8 mouse cellular contexts compared by ENCODE assay signal in the genomic region with DNA sequence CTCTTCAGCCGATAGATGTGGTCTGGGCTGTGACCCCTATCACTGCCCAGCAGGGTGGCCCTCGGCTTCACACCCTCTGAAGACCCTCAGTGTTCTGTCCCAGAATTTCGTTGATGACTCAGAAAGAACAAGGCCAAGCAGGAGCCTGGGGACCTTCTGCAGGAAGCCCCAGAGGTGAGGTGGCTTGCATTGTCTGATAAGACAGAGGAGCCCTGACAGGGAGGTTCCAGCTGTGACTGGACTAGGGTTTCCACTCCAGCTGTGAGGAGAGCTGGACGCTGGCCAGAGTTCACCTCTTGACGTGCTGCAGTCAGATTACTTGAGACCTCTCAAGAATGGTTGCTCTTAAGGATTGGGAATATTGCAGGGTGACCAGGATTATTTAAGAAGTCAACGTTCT. TPM values are rescaled to one million over a fixed set of nuclear protein-coding genes. Genes with fewer than 3 reads are reported as not detected.
DNase-seq lines count a peak whose midpoint lies in the region; ATAC-seq and TF ChIP-seq lines count a peak whose summit lies in the region.

No protein-coding gene starts in this region.

- H3K4me1 ChIP-seq in G1E (ENCODE audit: insufficient read depth, low read depth, low read length) = peaks cover 79% of the 10 kb centered on the region
- peaks cover 51% of the 10 kb centered on the region for H3K4me1 ChIP-seq in heart, embryonic 15.5 days (replicated peaks)
- peaks cover 56% of the 10 kb centered on the region for H3K4me1 ChIP-seq in midbrain, embryonic 15.5 days

- 0 out of 2 replicates have a peak, but pooled peaks have one; percentile 19 for ATAC-seq in G1E (ENCODE audit: extremely low read depth, insufficient number of reproducible peaks, low FRiP score, poor library complexity, severe bottlenecking)
- ATAC-seq in heart, embryonic 15.5 days (replicated peaks; ENCODE audit: insufficient number of reproducible peaks, insufficient read depth, low FRiP score, low read depth) = no peak
- ATAC-seq in midbrain, embryonic 15.5 days (replicated peaks) = no peak
- no peak for ATAC-seq in frontal cortex, adult (ENCODE audit: low TSS enrichment)

- peak overlapping the region; percentile 88; the same call in 1 of the 2 replicates for H3K27ac ChIP-seq in heart, embryonic 15.5 days
- no peak overlapping the region for H3K27ac ChIP-seq in midbrain, embryonic 15.5 days

- H3K9me3 ChIP-seq in G1E (replicated peaks) = no peaks in the 10 kb centered on the region
- no peaks in the 10 kb centered on the region for H3K9me3 ChIP-seq in heart, embryonic 15.5 days (replicated peaks)
- H3K9me3 ChIP-seq in midbrain, embryonic 15.5 days = no peaks in the 10 kb centered on the region

- DNase-seq in 3T3-L1 (ENCODE audit: low read depth, low spot score) (peak; percentile 20), G1E (ENCODE audit: low spot score) (peak; percentile 71), liver (peak; percentile 69)
- DNase-seq in ovary, postnatal 10 days (ENCODE audit: low spot score) = no peak
- DNase-seq in thymus, postnatal 36 days = no peak

- peak overlapping the region; percentile 97 for H3K4me3 ChIP-seq in G1E (ENCODE audit: low read depth, low read length)
- H3K4me3 ChIP-seq in heart, embryonic 15.5 days = peak overlapping the region; percentile 92
- H3K4me3 ChIP-seq in midbrain, embryonic 15.5 days = peak overlapping the region; percentile 80

- H3K4me2 ChIP-seq in heart, embryonic 15.5 days = peak overlapping the region; percentile 87
- H3K4me2 ChIP-seq in midbrain, embryonic 15.5 days = peak overlapping the region; percentile 61

- no peaks in the 10 kb centered on the region; the same call in 1 of the 2 replicates for H3K27me3 ChIP-seq in G1E (ENCODE audit: insufficient read depth, low read length)
- no peaks in the 10 kb centered on the region for H3K27me3 ChIP-seq in heart, embryonic 15.5 days
- H3K27me3 ChIP-seq in midbrain, embryonic 15.5 days (replicated peaks) = no peaks in the 10 kb centered on the region

- H3K9ac ChIP-seq in heart, embryonic 15.5 days = peak overlapping the region; percentile 89
- peak overlapping the region; percentile 64 for H3K9ac ChIP-seq in midbrain, embryonic 15.5 days

- 5% methylated on average over 6 of the region's 6 CpGs for WGBS in heart, embryonic 15.5 days
- WGBS in midbrain, embryonic 15.5 days = 10% methylated on average over 6 of the region's 6 CpGs

- peaks cover 50% of the 10 kb centered on the region for H3K36me3 ChIP-seq in G1E (replicated peaks)
- peaks cover 22% of the 10 kb centered on the region for H3K36me3 ChIP-seq in heart, embryonic 15.5 days
- H3K36me3 ChIP-seq in midbrain, embryonic 15.5 days (replicated peaks) = no peaks in the 10 kb centered on the region; the same call in 1 of the 2 replicates

- TF ChIP-seq CTCF in G1E (IDR thresholded peaks at IDR 0.05; ENCODE audit: low read depth, low read length) = no peak

RNA-seq across cellular contexts. Expression of a gene that starts 1.2 kb away (rescaled TPM):
- total RNA-seq in G1E (2014; fragmentation: Nextera tagmentation) = 213 and 233 TPM in 2 replicates
- total RNA-seq in G1E (2017) = 136 and 175 TPM in 2 replicates
- polyA plus RNA-seq in G1E (2012) = 381 and 572 TPM in 2 replicates
- 278 and 339 TPM in 2 replicates for polyA plus RNA-seq in heart, embryonic 15.5 days (2015; fragmentation: Nextera tagmentation; extraction: Ambion mirVana)
- polyA plus RNA-seq in midbrain, embryonic 15.5 days (2015; fragmentation: Nextera tagmentation; extraction: Ambion mirVana) = 247 and 295 TPM in 2 replicates

RNA-seq across cellular contexts. Expression of a gene that starts 3.3 kb away (rescaled TPM):
- total RNA-seq in G1E (2014; fragmentation: Nextera tagmentation) (32.1 and 36.7 TPM in 2 replicates), G1E (2017) (167 and 173 TPM in 2 replicates)
- polyA plus RNA-seq in G1E (2012) = 71.4 and 93.4 TPM in 2 replicates
- 75.6 and 94.1 TPM in 2 replicates for polyA plus RNA-seq in heart, embryonic 15.5 days (2015; fragmentation: Nextera tagmentation; extraction: Ambion mirVana)
- 51.1 and 51.3 TPM in 2 replicates for polyA plus RNA-seq in midbrain, embryonic 15.5 days (2015; fragmentation: Nextera tagmentation; extraction: Ambion mirVana)

RNA-seq across cellular contexts. Expression of a gene that starts 36.4 kb away (rescaled TPM):
- total RNA-seq in G1E (2014; fragmentation: Nextera tagmentation) = not detected in 2 replicates
- total RNA-seq in G1E (2017) = 0.44 and 0.52 TPM in 2 replicates
- polyA plus RNA-seq in G1E (2012) = not detected in 2 replicates
- 43.7 and 46.8 TPM in 2 replicates for polyA plus RNA-seq in heart, embryonic 15.5 days (2015; fragmentation: Nextera tagmentation; extraction: Ambion mirVana)
- polyA plus RNA-seq in midbrain, embryonic 15.5 days (2015; fragmentation: Nextera tagmentation; extraction: Ambion mirVana) = 22.8 TPM in 2 replicates

Comparison
In these comparisons a context has a peak if more than half of its experiments do, and no peak if none do; other contexts are left out.
1. DNase-seq: peak in 3T3-L1 (single experiment), G1E (single experiment) and liver (single experiment); none in ovary, postnatal 10 days (single experiment) and thymus, postnatal 36 days (0 of 2).
2. RNA of a gene that starts 36.4 kb away (polyA plus RNA-seq): 43.7 to 46.8 TPM in heart, embryonic 15.5 days and 22.8 TPM in midbrain, embryonic 15.5 days; not detected in G1E; every median in the first group is over 10 times any median in the second.
3. Peak in every context shown above with its lines, with median percentiles within 50 percentile points of each other: H3K4me3 ChIP-seq.